Mouse (Mus musculus) gastrocnemius, postnatal 10 days (tissue): ENCODE data around the gene Rimklb. TPM values are rescaled to one million over a fixed set of nuclear protein-coding genes. Genes with fewer than 3 reads are reported as not detected.
A peak's percentile ranks its signal among the peaks of the same experiment; 100 is the strongest.
"Not testable (repeated sequence)": the region's sequence is repeated elsewhere in the genome, so short reads cannot be mapped to it uniquely, and the experiment has no call there.

Source experiments
- DNase-seq: peaks from one replicate; pipeline ENCODE4 v3.0.0; 2021; ENCODE audit warnings: mixed read lengths
- total RNA-seq, 2 experiments: library from RNA; stranded (reverse); gene quantifications; 2 replicates each; pipeline ENCODE4 v1.2.3; 2021

Gene Rimklb
- total RNA-seq, 2 experiments from 2014 or later: 2.1 to 2.6 TPM

GRCm38 (mm10) chr6:122495082-122495881, 3.3 kb downstream of the Rimklb start:
- no peak for DNase-seq

GRCm38 (mm10) chr6:122493799-122494472, 4.6 kb downstream of the Rimklb start:
- no peak for DNase-seq

GRCm38 (mm10) chr6:122492479-122492878, 6.1 kb downstream of the Rimklb start:
- DNase-seq: no peak

GRCm38 (mm10) chr6:122491557-122491956, 7.0 kb downstream of the Rimklb start:
- DNase-seq: peak; percentile 43

GRCm38 (mm10) chr6:122490929-122491512, 7.5 kb downstream of the Rimklb start:
- no peak for DNase-seq

GRCm38 (mm10) chr6:122486297-122487117, 12.1 kb downstream of the Rimklb start:
- peak; percentile 20 for DNase-seq

GRCm38 (mm10) chr6:122485401-122486296, 12.9 kb downstream of the Rimklb start:
- no peak for DNase-seq

GRCm38 (mm10) chr6:122478062-122478461, 20.5 kb downstream of the Rimklb start:
- no peak for DNase-seq

- DNase-seq: not testable (repeated sequence)
Observed at GRCm38 (mm10) chr6:122471461-122471860, 27.1 kb downstream of the Rimklb start.

GRCm38 (mm10) chr6:122470240-122470639, 28.3 kb downstream of the Rimklb start:
- DNase-seq: no peak

GRCm38 (mm10) chr6:122469030-122469640, 29.4 kb downstream of the Rimklb start:
- no peak for DNase-seq

GRCm38 (mm10) chr6:122466092-122466713, 32.4 kb downstream of the Rimklb start:
- no peak for DNase-seq

GRCm38 (mm10) chr6:122458946-122459693, 39.4 kb downstream of the Rimklb start:
- DNase-seq: no peak

GRCm38 (mm10) chr6:122447848-122448247, 50.7 kb downstream of the Rimklb start:
- DNase-seq: no peak

GRCm38 (mm10) chr6:122445215-122445614, 53.3 kb downstream of the Rimklb start:
- DNase-seq: no peak

GRCm38 (mm10) chr6:122440632-122441226, 57.8 kb downstream of the Rimklb start:
- no peak for DNase-seq

GRCm38 (mm10) chr6:122439249-122439648, 59.3 kb downstream of the Rimklb start:
- DNase-seq: no peak

- DNase-seq: no peak
Observed at GRCm38 (mm10) chr6:122435270-122435669, 63.3 kb downstream of the Rimklb start.

GRCm38 (mm10) chr6:122427456-122427855, 71.1 kb downstream of the Rimklb start:
- no peak for DNase-seq
